Mouse (Mus musculus): Measurements from ENCODE around the gene Rpl36a. TPM values are rescaled to one million over a fixed set of nuclear protein-coding genes. Genes with fewer than 3 reads are reported as not detected.

Gene Rpl36a
- polyA plus RNA-seq, 1 experiment from 2014 or later: 254 TPM

- H3K27me3 ChIP-seq: no peaks in the 10 kb centered on the region
- H3K4me3 ChIP-seq (replicated peaks): no peak overlapping the region
- H3K27ac ChIP-seq (replicated peaks): no peak overlapping the region
- H3K9me3 ChIP-seq (replicated peaks): no peaks in the 10 kb centered on the region
- H3K4me1 ChIP-seq (replicated peaks): no peaks in the 10 kb centered on the region
- no peak overlapping the region for H3K4me2 ChIP-seq
- H3K36me3 ChIP-seq (replicated peaks): no peaks in the 10 kb centered on the region
- ATAC-seq (ENCODE audit: insufficient read depth): no peak
- no peak overlapping the region for H3K9ac ChIP-seq
- WGBS (ENCODE audit: insufficient replicate concordance): 57% methylated on average over 8 of the region's 8 CpGs
Observed at GRCm38 (mm10) chrX:134566536-134567222, 18.8 kb upstream of the Rpl36a start.

- Histone ChIP-seq H3K4me3 (replicated peaks) (no peak overlapping the region), H3K4me1 (replicated peaks) (peaks cover 15% of the 10 kb centered on the region; the same call in 1 of the 2 replicates), H3K9ac (no peak overlapping the region), H3K36me3 (replicated peaks) (no peaks in the 10 kb centered on the region), H3K27me3 (no peaks in the 10 kb centered on the region), H3K27ac (replicated peaks) (no peak overlapping the region), H3K9me3 (replicated peaks) (no peaks in the 10 kb centered on the region), H3K4me2 (no peak overlapping the region)
- ATAC-seq (ENCODE audit: insufficient read depth): no peak
- 69% methylated on average over 4 of the region's 4 CpGs for WGBS (ENCODE audit: insufficient replicate concordance)
Observed at GRCm38 (mm10) chrX:134577896-134578295, 7.6 kb upstream of the Rpl36a start.

- H3K27me3 ChIP-seq: no peaks in the 10 kb centered on the region
- no peaks in the 10 kb centered on the region for H3K9me3 ChIP-seq (replicated peaks)
- H3K4me2 ChIP-seq: peak overlapping the region; percentile 62
- H3K4me3 ChIP-seq (replicated peaks): peak overlapping the region; percentile 44; the same call in 1 of the 2 replicates
- no peak overlapping the region for H3K9ac ChIP-seq
- 58% methylated on average over 14 of the region's 14 CpGs for WGBS (ENCODE audit: insufficient replicate concordance)
- H3K4me1 ChIP-seq (replicated peaks): peaks cover 33% of the 10 kb centered on the region
- no peak for ATAC-seq (ENCODE audit: insufficient read depth)
- H3K36me3 ChIP-seq (replicated peaks): no peaks in the 10 kb centered on the region
- no peak overlapping the region; the same call in 1 of the 2 replicates for H3K27ac ChIP-seq (replicated peaks)
Observed at GRCm38 (mm10) chrX:134580528-134581305, 4.7 kb upstream of the Rpl36a start.

- peak overlapping the region; percentile 62 for H3K4me2 ChIP-seq
- ATAC-seq (ENCODE audit: insufficient read depth): no peak
- no peaks in the 10 kb centered on the region for H3K9me3 ChIP-seq (replicated peaks)
- no peaks in the 10 kb centered on the region for H3K27me3 ChIP-seq
- peak overlapping the region; percentile 44 for H3K4me3 ChIP-seq (replicated peaks)
- H3K4me1 ChIP-seq (replicated peaks): peaks cover 37% of the 10 kb centered on the region
- WGBS (ENCODE audit: insufficient replicate concordance): 36% methylated on average over 11 of the region's 11 CpGs
- H3K36me3 ChIP-seq (replicated peaks): 0 out of 2 replicates have a peak, but pooled peaks cover under 1% of the 10 kb centered on the region
- H3K27ac ChIP-seq (replicated peaks): peak overlapping the region; percentile 65
- peak overlapping the region; percentile 27; the same call in 1 of the 2 replicates for H3K9ac ChIP-seq
Observed at GRCm38 (mm10) chrX:134582270-134582669, 3.2 kb upstream of the Rpl36a start.

GRCm38 (mm10) chrX:134582888-134583669 lies 2.4 kb upstream of the Rpl36a start, which contains the start of gene Btk:
Btk (minus strand) TSS chrX:134583570.
- Histone ChIP-seq H3K4me2 (peak within 1 kb of the TSS; percentile 62), H3K9ac (peak within 1 kb of the TSS; percentile 27; the same call in 1 of the 2 replicates), H3K4me3 (replicated peaks) (peak within 1 kb of the TSS; percentile 44), H3K27ac (replicated peaks) (peak within 1 kb of the TSS; percentile 65), H3K9me3 (replicated peaks) (no peaks in the 10 kb centered on the region), H3K4me1 (replicated peaks) (peaks cover 37% of the 10 kb centered on the region), H3K27me3 (no peaks in the 10 kb centered on the region), H3K36me3 (replicated peaks) (peaks cover 8% of the 10 kb centered on the region; the same call in 1 of the 2 replicates)
- ATAC-seq (ENCODE audit: insufficient read depth): no peak
- 25% methylated on average over 11 of the region's 11 CpGs for whole genome bisulfite sequencing (ENCODE audit: insufficient replicate concordance)

GRCm38 (mm10) chrX:134586447-134586846 lies 993 bp downstream of the Rpl36a start:
- ATAC-seq (ENCODE audit: insufficient read depth): no peak
- peaks cover 19% of the 10 kb centered on the region for H3K36me3 ChIP-seq (replicated peaks)
- peak overlapping the region; percentile 76; the same call in 1 of the 2 replicates for H3K27ac ChIP-seq (replicated peaks)
- WGBS (ENCODE audit: insufficient replicate concordance): 15% methylated on average over 8 of the region's 8 CpGs
- peaks cover 30% of the 10 kb centered on the region for H3K4me1 ChIP-seq (replicated peaks)
- no peaks in the 10 kb centered on the region for H3K27me3 ChIP-seq
- no peaks in the 10 kb centered on the region for H3K9me3 ChIP-seq (replicated peaks)
- H3K4me2 ChIP-seq: peak overlapping the region; percentile 69
- H3K4me3 ChIP-seq (replicated peaks): peak overlapping the region; percentile 64
- peak overlapping the region; percentile 56 for H3K9ac ChIP-seq

- Histone ChIP-seq H3K4me2 (no peak overlapping the region), H3K9me3 (replicated peaks) (no peaks in the 10 kb centered on the region), H3K4me1 (replicated peaks) (peaks cover 19% of the 10 kb centered on the region), H3K27me3 (no peaks in the 10 kb centered on the region), H3K36me3 (replicated peaks) (peaks cover 19% of the 10 kb centered on the region), H3K9ac (no peak overlapping the region), H3K4me3 (replicated peaks) (no peak overlapping the region), H3K27ac (replicated peaks) (no peak overlapping the region)
- 65% methylated on average over 4 of the region's 4 CpGs for WGBS (ENCODE audit: insufficient replicate concordance)
- ATAC-seq (ENCODE audit: insufficient read depth): no peak
Observed at GRCm38 (mm10) chrX:134588261-134588660, 2.8 kb downstream of the Rpl36a start.

GRCm38 (mm10) chrX:134588997-134589396 lies 3.5 kb downstream of the Rpl36a start:
- Histone ChIP-seq H3K36me3 (replicated peaks) (peaks cover 19% of the 10 kb centered on the region), H3K4me3 (replicated peaks) (no peak overlapping the region), H3K27ac (replicated peaks) (no peak overlapping the region), H3K9me3 (replicated peaks) (no peaks in the 10 kb centered on the region), H3K9ac (no peak overlapping the region), H3K4me1 (replicated peaks) (peaks cover 12% of the 10 kb centered on the region), H3K27me3 (no peaks in the 10 kb centered on the region), H3K4me2 (no peak overlapping the region)
- no peak for ATAC-seq (ENCODE audit: insufficient read depth)
- WGBS (ENCODE audit: insufficient replicate concordance): 69% methylated on average over 3 of the region's 3 CpGs

- no peaks in the 10 kb centered on the region for H3K9me3 ChIP-seq (replicated peaks)
- no peak overlapping the region for H3K4me3 ChIP-seq (replicated peaks)
- no peak overlapping the region for H3K4me2 ChIP-seq
- H3K36me3 ChIP-seq (replicated peaks): peaks cover 19% of the 10 kb centered on the region
- H3K27ac ChIP-seq (replicated peaks): no peak overlapping the region
- WGBS (ENCODE audit: insufficient replicate concordance): 25% methylated on average over 5 of the region's 5 CpGs
- H3K27me3 ChIP-seq: no peaks in the 10 kb centered on the region
- H3K9ac ChIP-seq: no peak overlapping the region
- H3K4me1 ChIP-seq (replicated peaks): peaks cover 9% of the 10 kb centered on the region
- ATAC-seq (ENCODE audit: insufficient read depth): no peak
Observed at GRCm38 (mm10) chrX:134589836-134590235, 4.4 kb downstream of the Rpl36a start.

- Histone ChIP-seq H3K9ac (peak overlapping the region; percentile 57), H3K27ac (replicated peaks) (peak overlapping the region; percentile 84), H3K36me3 (replicated peaks) (peaks cover 8% of the 10 kb centered on the region; the same call in 1 of the 2 replicates), H3K9me3 (replicated peaks) (no peaks in the 10 kb centered on the region), H3K4me3 (replicated peaks) (peak overlapping the region; percentile 69), H3K4me2 (peak overlapping the region; percentile 73), H3K4me1 (replicated peaks) (peaks cover 8% of the 10 kb centered on the region), H3K27me3 (no peaks in the 10 kb centered on the region)
- ATAC-seq (ENCODE audit: insufficient read depth): no peak
- WGBS (ENCODE audit: insufficient replicate concordance): 18% methylated on average over 10 of the region's 10 CpGs
Observed at GRCm38 (mm10) chrX:134599922-134600565, 14.6 kb downstream of the Rpl36a start.

Data from liver, embryonic 15.5 days (tissue).